Mouse (Mus musculus): ENCODE results near the gene Abcg2.

DNA sequence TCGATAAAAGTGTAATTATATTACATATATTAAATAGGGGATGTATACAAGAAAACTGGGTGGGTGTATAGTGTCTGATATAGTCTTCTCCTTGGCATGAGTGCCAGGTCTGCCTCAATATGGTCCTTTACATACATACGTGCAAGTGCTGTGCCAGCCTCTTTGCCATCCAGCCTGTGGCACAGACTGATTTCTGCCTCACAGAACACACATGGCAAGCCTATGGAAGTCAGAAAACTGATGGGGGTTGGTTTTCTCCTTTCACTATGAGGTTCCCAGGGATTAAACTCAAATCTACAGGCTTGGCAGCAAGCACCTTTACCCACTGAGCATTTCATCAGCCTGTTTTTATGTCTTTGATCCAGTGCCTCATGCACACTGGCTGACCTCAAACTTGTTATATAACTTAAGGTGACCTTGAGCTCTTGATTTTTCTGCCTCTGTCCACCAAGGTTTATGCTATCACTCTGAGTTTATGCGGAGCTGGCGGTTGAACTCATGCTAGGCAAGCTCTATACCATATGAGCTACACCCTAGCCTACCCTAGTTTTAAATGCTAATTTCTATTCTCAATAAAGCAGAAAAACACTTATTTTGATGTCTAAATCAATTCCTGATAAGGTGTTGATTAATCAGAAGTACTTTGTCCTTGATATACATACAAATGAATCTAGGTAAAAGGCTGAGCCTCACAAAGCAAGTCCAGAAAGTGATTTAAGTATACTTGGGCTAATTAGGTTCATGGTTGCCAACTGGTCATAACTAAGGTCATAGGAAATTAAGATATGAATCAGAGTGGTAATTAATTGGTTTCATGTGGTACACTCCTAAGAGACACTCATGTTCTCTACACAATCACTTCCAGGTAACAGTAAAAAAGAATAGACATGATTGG lies 26.7 kb downstream of the Abcg2 start:
- TF ChIP-seq MAX (IDR thresholded peaks at IDR 0.05; ENCODE audit: low read length) (no peak), E2F4 (IDR thresholded peaks at IDR 0.05; ENCODE audit: insufficient replicate concordance, low read depth, low read length) (no peak), ELF1 (IDR thresholded peaks at IDR 0.05; ENCODE audit: low read depth, low read length) (no peak), HCFC1 (IDR thresholded peaks at IDR 0.05; ENCODE audit: low read depth, low read length) (no peak), CTCF (conservative IDR thresholded peaks at IDR 0.05 in 1 of 2, IDR thresholded peaks at IDR 0.05 in 1 of 2; ENCODE audit: low read depth in 2 of 2, low read length in 2 of 2) (no peak), POLR2A (IDR thresholded peaks at IDR 0.05; ENCODE audit: low read depth, low read length) (no peak), ZKSCAN1 (IDR thresholded peaks at IDR 0.05; ENCODE audit: borderline replicate concordance, low read depth, low read length) (no peak), MAFK (IDR thresholded peaks at IDR 0.05; ENCODE audit: insufficient replicate concordance, low read length) (no peak), UBTF (IDR thresholded peaks at IDR 0.05; ENCODE audit: low read depth, low read length) (no peak), POLR2AphosphoS2 (IDR thresholded peaks at IDR 0.05; ENCODE audit: low read depth, low read length) (no peak), MEF2A (IDR thresholded peaks at IDR 0.05; ENCODE audit: borderline replicate concordance, low read depth, low read length) (no peak), JUND (conservative IDR thresholded peaks at IDR 0.05; ENCODE audit: low read depth, low read length) (no peak), ZC3H11A (IDR thresholded peaks at IDR 0.05; ENCODE audit: low read depth, low read length) (no peak), RAD21 (IDR thresholded peaks at IDR 0.05; ENCODE audit: low read depth, low read length) (no peak)

All from CH12.LX (cell line).